Comparison of ENCODE assay signal across 15 mouse cellular contexts in the genomic region with DNA sequence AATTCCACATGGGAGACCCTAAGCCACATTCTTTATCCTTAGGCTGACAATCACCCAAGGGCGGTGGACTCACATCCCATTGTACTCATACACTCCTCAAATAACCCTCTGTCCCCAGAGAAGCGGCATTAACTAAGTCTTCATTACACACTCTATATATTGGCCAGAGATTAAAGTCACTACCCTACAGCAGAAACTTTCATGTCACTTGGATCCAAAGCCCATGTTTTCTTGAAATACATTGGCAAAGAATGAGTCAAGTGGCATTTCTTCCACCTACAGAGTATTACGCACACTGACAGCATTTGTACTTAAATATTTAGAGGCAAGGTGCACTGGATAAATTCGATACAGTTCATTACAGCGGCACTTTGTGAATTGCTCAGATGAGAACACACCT.
"Had no signal": no experiment of that assay in that cellular context is flagged by ENCODE, and none has a peak within 500 bp of the region (broad histone marks: within the 10 kb centered on the region; RNA-seq: fewer than 3 reads in every experiment).

No protein-coding gene starts in this region.

- DNase-seq: retina, postnatal 1 day; right cerebral cortex, adult 18-20 months; right cerebral cortex, postnatal 14 days; right cerebral cortex, postnatal 25 days; right cerebral cortex, postnatal 4 days; spleen, adult 18-20 months; thymus, adult 18-20 months; thymus, adult 2 months; thymus, postnatal 14 days; thymus, postnatal 25 days; thymus, postnatal 36 days; thymus, postnatal 4 days had no signal

- H3K9ac ChIP-seq: neural tube, embryonic 13.5 days; neural tube, embryonic 15.5 days; stomach, embryonic 15.5 days had no signal

- H3K27ac ChIP-seq: neural tube, embryonic 13.5 days; neural tube, embryonic 15.5 days; stomach, embryonic 15.5 days had no signal

- H3K4me1 ChIP-seq: stomach, embryonic 15.5 days had no signal

- H3K4me3 ChIP-seq: neural tube, embryonic 13.5 days; neural tube, embryonic 15.5 days; stomach, embryonic 15.5 days had no signal

- H3K4me2 ChIP-seq: neural tube, embryonic 13.5 days; neural tube, embryonic 15.5 days; stomach, embryonic 15.5 days had no signal

- H3K27me3 ChIP-seq: neural tube, embryonic 13.5 days; neural tube, embryonic 15.5 days; stomach, embryonic 15.5 days had no signal

- H3K9me3 ChIP-seq: neural tube, embryonic 13.5 days; neural tube, embryonic 15.5 days; stomach, embryonic 15.5 days had no signal
